Mouse (Mus musculus) embryonic stem cell, embryonic (primary cell): ENCODE measurements around the gene Hcfc2.

Source experiments
- CTCF ChIA-PET, 4 experiments: fragments of 300-600 bp in 2 of 4; fragments of 350-600 bp in 2 of 4; sonication (Branson Sonifier 250); formaldehyde crosslinking; loops; one replicate each; lab custom pipeline; 2022; ENCODE audit warnings: inconsistent platforms in 2 of 4; lab: Charles Lee
- POLR2A ChIA-PET, 4 experiments: fragments of 300-600 bp in 2 of 4; fragments of 350-600 bp in 2 of 4; sonication (Branson Sonifier 250); formaldehyde crosslinking; loops; one replicate each; lab custom pipeline; 2022; ENCODE audit warnings: antibody characterized with exemption in 4 of 4, inconsistent platforms in 1 of 4; lab: Charles Lee

The Hcfc2 gene

GRCm38 (mm10) chr10:82778791-82779549, 83.0 kb downstream of the Hcfc2 start:
- ChIA-PET CTCF (interaction anchor here in 2 of 4 experiments (0.6 kb wide), 3 partner anchors 11 to 567 kb away, joined by 3 to 5 read pairs (median 5); no protein-coding TSS in a partner anchor), POLR2A (interaction anchor here (0.6 to 9.9 kb wide), 29 partner anchors 10 to 536 kb away, joined by 3 to 97 read pairs (median 5); partner anchors contain the start of genes Nfyb (in 4 of the 4), 1190007I07Rik (in 1 of the 4) and Eid3 (in 1 of the 4))

DNA sequence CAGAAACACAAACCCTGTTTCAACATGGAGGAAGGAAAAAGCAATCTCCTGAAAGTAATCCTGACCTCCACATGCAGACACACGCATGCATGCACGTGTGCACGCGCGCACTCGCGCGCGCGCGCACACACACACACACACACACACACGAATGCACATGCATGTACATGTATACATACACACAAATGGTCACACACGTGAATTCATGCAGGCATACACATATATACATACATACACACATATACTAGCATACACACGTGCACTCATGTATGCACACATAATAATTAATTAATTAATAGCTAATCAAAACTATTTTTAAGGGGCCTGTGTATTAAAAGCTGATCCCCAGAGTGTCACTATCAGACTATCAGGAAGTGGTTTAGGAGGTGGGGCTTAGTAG, 83.9 kb downstream of the Hcfc2 start:
- ChIA-PET POLR2A (interaction anchor here in 3 of 4 experiments (0.6 to 9.9 kb wide), 18 partner anchors 11 to 580 kb away, joined by 3 to 97 read pairs (median 6); partner anchors contain the start of genes Nfyb (in 2 of the 3) and D10Wsu102e (in 1 of the 3)), CTCF (no interaction called here)

DNA sequence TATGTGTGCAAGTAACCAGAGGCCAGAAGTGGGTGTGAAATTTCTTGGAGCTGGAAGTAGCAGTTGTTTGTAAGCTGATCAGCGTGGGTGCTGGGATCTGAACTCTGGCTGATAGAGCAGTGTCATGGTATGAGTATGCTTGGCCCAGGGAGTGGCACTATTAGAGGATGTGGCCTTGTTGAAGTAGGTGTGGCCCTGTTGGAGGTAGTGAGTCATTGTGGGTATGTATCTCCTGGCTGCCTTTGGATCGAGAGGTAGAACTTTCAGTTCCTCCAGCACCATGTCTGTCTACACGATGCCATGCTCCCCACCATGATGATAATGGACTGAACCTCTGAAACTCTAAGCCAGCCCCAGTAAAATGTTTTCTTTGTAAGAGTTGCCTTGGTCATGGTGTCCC, 84.4 kb downstream of the Hcfc2 start:
- POLR2A ChIA-PET = interaction anchor here in 3 of 4 experiments (0.6 to 9.9 kb wide), 21 partner anchors 11 to 580 kb away, joined by 3 to 97 read pairs (median 4); partner anchors contain the start of genes Nfyb (in 2 of the 3) and D10Wsu102e (in 1 of the 3)
- CTCF ChIA-PET = interaction anchor here in 1 of 4 experiments (0.7 kb wide), 1 partner anchor 181 kb away, joined by 3 read pairs; no protein-coding TSS in a partner anchor

- ChIA-PET CTCF (interaction anchor here in 1 of 4 experiments (0.7 kb wide), 1 partner anchor 180 kb away, joined by 3 read pairs; no protein-coding TSS in a partner anchor), POLR2A (interaction anchor here in 3 of 4 experiments (0.6 to 9.9 kb wide), 17 partner anchors 10 to 381 kb away, joined by 3 to 97 read pairs (median 4); partner anchors contain the start of gene Nfyb (in 2 of the 3))
Measured at GRCm38 (mm10) chr10:82780816-82781215, 84.9 kb downstream of the Hcfc2 start.

DNA sequence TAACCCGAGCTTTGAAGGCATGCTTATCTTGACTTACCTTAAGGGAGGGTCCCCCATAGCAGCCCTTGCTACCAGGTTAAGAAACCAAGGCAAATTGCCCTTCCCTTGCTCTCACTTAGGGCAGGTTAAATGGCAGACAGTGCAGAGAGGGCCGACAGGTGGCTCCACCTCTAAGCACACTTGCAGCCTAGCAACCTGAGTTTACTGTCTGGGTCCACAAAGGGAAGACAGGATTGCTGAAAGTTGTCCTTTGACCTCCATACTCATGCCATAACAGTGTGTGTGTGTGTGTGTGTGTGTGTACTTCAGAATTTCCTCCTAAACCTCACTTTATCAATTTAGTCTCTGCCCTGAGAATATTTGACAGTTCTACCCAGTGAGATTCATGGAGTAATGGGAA, 86.5 kb downstream of the Hcfc2 start:
- POLR2A ChIA-PET = interaction anchor here in 3 of 4 experiments (0.8 to 1.6 kb wide), 6 partner anchors 14 to 28 kb away, joined by 3 to 10 read pairs (median 4); partner anchors contain the start of gene Nfyb (in 1 of the 3)
- CTCF ChIA-PET = no interaction called here

DNA sequence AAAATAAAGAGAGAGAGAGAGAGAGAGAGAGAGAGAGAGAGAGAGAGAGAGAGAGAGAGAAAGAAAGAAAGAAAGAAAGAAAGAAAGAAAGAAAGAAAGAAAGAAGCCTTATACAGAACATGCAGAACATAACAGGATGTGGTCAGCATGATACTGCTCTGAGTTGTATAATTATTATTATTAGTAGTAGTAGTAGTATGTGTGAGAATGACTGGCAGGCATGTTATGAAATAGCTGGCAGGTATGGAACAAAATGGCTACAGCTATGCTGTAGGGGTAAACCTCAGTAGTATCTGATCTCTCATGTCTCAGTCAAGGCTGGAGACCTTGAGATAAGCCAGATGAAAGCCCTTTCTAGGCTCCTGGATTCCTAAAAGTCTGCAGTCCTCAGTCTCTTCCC, 93.2 kb downstream of the Hcfc2 start:
- ChIA-PET CTCF (no interaction called here), POLR2A (interaction anchor here in 2 of 4 experiments (0.7 to 1.2 kb wide), 5 partner anchors 19 to 110 kb away, joined by 3 to 4 read pairs (median 3); partner anchors contain the start of genes Nfyb (in 2 of the 2) and Eid3 (in 1 of the 2))

- ChIA-PET POLR2A (interaction anchor here in 2 of 4 experiments (0.7 to 2.0 kb wide), 7 partner anchors 10 to 69 kb away, joined by 3 to 7 read pairs (median 3); partner anchors contain the start of gene Nfyb (in 1 of the 2)), CTCF (no interaction called here)
Measured at GRCm38 (mm10) chr10:82790504-82790903, 94.5 kb downstream of the Hcfc2 start.

DNA sequence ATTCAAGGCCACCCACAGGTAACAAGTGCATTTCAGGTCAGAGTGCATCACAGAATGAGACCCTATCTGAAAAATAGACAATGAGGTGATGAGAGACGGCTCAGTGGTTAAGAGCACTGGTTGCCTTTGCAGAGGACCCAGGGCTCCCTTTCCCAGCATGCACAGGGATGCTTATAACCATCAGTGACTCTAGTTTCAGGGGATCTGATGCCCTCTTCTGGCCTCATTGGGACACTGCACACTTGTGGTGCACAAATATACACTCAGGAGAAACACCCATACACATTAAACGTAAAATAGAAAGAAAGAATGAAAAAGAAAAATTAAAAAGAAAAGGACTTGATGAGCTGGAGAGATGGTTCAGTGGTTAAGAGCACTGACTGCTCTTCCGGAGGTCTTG, 95.8 kb downstream of the Hcfc2 start:
- CTCF ChIA-PET = no interaction called here
- POLR2A ChIA-PET = interaction anchor here in 2 of 4 experiments (1.2 to 2.0 kb wide), 7 partner anchors 11 to 68 kb away, joined by 3 to 7 read pairs (median 3); partner anchors contain the start of gene Nfyb (in 1 of the 2)
